Mouse (Mus musculus): ENCODE results near the gene Sec22c. TPM values are rescaled to one million over a fixed set of nuclear protein-coding genes. Genes with fewer than 3 reads are reported as not detected.

Sec22c gene
- polyA plus RNA-seq, 1 experiment from 2014 or later: 21.3 TPM

DNA sequence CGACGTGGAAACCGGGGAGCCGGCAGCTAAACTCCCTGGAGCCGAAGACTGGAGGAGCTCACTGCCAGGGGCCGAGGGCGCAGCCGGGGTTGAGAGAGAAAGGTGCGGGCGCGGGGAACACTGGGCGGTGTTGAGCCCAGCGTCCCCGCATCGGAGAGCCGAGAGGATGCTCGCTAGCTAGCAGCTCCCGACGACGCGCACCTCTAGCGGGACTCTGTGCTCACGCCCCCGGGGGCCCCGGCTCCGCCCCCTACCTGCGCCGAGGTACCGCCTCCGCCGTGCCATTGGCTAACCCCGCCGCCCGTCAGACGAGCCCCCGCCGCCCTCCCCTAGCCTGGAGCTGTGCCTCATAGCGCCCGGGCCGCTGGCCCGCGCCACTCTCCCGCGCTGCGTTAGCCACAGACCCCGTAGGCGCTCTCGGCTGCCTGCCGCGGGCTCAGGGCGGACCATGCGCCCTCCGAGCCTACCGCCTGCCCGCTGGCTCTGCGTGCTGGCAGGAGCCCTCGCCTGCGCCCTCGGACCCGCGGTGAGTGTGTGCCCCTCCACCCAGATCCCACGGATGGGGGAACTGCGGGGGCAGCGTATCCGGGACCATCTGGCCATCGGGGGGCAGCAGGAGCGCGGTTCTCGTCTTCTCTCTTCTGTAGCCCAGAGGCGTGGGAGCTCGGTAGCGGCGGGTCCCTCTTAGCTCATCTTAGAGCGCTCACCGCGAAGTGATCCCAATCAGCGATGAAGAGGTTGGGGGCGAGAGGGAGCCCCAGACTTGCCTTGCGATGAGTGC lies 62.7 kb downstream of the Sec22c start, which contains the start of gene Vipr1:
Gene Vipr1, plus strand, starts transcription at position 316 of the 781 bp plus-strand sequence.
- Histone ChIP-seq H3K9ac (replicated peaks) (peak within 1 kb of the TSS; percentile 55), H3K36me3 (no peaks in the 10 kb centered on the region), H3K4me1 (peaks cover 27% of the 10 kb centered on the region), H3K4me2 (peak within 1 kb of the TSS; percentile 97), H3K27me3 (replicated peaks) (peaks cover 51% of the 10 kb centered on the region), H3K9me3 (replicated peaks) (no peaks in the 10 kb centered on the region), H3K4me3 (replicated peaks) (peak within 1 kb of the TSS; percentile 58), H3K27ac (replicated peaks) (no peak within 1 kb of the TSS)
- ATAC-seq (ENCODE audit: low FRiP score): peak; percentile 90
- WGBS: under 1% methylated on average over 73 of the region's 79 CpGs

DNA sequence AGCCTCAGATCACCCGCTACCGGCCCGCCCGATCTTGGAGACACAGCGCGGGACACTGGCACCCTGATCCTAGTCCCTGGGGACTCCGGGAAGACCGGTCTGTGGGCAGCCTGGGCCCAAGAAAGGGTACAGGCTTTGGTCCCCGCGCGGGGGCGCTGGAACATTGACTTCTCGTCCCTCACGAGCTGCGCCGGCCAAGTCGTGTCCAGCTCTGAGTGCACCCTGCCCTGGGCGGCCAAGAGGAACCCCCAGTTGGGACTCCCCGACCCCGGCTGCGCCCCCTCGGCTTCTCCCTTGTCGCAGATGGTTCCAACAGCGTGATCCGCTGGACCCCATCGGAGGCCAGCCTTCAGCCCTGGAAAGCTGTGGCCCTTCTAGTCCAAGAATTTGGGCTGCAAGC lies 63.3 kb downstream of the Sec22c start, which contains the start of gene Lyzl4:
Gene Lyzl4, minus strand, starts transcription at position 96 of the 400 bp plus-strand sequence.
- no peaks in the 10 kb centered on the region for H3K36me3 ChIP-seq
- H3K9me3 ChIP-seq (replicated peaks): no peaks in the 10 kb centered on the region
- 1% methylated on average over 26 of the region's 26 CpGs for WGBS
- H3K27ac ChIP-seq (replicated peaks): no peak within 1 kb of the TSS
- peak within 1 kb of the TSS; percentile 58 for H3K4me3 ChIP-seq (replicated peaks)
- H3K9ac ChIP-seq (replicated peaks): peak within 1 kb of the TSS; percentile 55
- H3K27me3 ChIP-seq (replicated peaks): peaks cover 51% of the 10 kb centered on the region
- H3K4me1 ChIP-seq: peaks cover 27% of the 10 kb centered on the region
- ATAC-seq (ENCODE audit: low FRiP score): peak; percentile 72
- peak within 1 kb of the TSS; percentile 97 for H3K4me2 ChIP-seq

DNA sequence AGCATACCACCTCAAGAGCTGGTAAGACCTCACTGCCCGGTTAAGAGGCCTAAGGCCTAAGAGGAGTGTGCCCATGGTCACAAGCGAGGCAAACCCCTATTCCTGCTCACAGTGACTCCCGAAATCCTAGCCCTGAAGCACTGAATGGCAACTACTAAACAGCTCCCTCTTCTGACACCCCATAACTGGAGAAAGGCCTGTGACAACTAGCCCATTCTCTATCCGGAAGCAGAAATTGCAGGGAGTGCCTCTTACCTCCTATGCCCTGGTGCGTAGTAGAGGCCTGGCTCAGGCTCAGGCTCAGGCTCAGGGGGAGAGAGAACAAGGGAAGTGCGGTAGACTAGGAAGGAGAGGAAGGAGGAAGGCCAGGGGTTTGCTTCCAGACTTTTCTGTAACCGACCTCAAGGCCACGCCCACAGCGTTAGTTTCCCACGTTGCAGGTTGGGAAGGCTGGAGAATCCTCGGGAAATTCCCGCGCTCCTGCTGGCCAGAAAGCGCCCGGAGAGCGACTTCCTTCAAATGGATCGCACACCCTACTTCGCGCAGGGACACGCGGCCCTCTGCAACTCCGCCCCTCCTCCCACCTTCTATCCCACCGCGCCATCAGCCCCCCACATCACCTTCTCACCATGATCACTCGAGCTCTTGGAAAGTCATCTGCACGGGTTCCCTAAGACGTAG lies 63.9 kb downstream of the Sec22c start:
- no peaks in the 10 kb centered on the region for H3K36me3 ChIP-seq
- ATAC-seq (ENCODE audit: low FRiP score): peak; percentile 11; the same call in 1 of the 2 replicates
- peaks cover 51% of the 10 kb centered on the region for H3K27me3 ChIP-seq (replicated peaks)
- 12% methylated on average over 27 of the region's 27 CpGs for WGBS
- peak overlapping the region; percentile 58 for H3K4me3 ChIP-seq (replicated peaks)
- no peaks in the 10 kb centered on the region for H3K9me3 ChIP-seq (replicated peaks)
- no peak overlapping the region for H3K27ac ChIP-seq (replicated peaks)
- H3K4me2 ChIP-seq: peak overlapping the region; percentile 97
- H3K4me1 ChIP-seq: peaks cover 27% of the 10 kb centered on the region
- H3K9ac ChIP-seq (replicated peaks): peak overlapping the region; percentile 55; the same call in 1 of the 2 replicates

GRCm38 (mm10) chr9:121639790-121640189 lies 65.5 kb downstream of the Sec22c start:
- H3K9ac ChIP-seq (replicated peaks): no peak overlapping the region
- H3K4me2 ChIP-seq: no peak overlapping the region
- no peaks in the 10 kb centered on the region for H3K9me3 ChIP-seq (replicated peaks)
- no peak for ATAC-seq (ENCODE audit: low FRiP score)
- WGBS: 52% methylated on average over 16 of the region's 16 CpGs
- peaks cover 51% of the 10 kb centered on the region for H3K27me3 ChIP-seq (replicated peaks)
- H3K36me3 ChIP-seq: no peaks in the 10 kb centered on the region
- H3K27ac ChIP-seq (replicated peaks): no peak overlapping the region
- H3K4me1 ChIP-seq: peaks cover 27% of the 10 kb centered on the region
- H3K4me3 ChIP-seq (replicated peaks): no peak overlapping the region; the same call in 1 of the 2 replicates

DNA sequence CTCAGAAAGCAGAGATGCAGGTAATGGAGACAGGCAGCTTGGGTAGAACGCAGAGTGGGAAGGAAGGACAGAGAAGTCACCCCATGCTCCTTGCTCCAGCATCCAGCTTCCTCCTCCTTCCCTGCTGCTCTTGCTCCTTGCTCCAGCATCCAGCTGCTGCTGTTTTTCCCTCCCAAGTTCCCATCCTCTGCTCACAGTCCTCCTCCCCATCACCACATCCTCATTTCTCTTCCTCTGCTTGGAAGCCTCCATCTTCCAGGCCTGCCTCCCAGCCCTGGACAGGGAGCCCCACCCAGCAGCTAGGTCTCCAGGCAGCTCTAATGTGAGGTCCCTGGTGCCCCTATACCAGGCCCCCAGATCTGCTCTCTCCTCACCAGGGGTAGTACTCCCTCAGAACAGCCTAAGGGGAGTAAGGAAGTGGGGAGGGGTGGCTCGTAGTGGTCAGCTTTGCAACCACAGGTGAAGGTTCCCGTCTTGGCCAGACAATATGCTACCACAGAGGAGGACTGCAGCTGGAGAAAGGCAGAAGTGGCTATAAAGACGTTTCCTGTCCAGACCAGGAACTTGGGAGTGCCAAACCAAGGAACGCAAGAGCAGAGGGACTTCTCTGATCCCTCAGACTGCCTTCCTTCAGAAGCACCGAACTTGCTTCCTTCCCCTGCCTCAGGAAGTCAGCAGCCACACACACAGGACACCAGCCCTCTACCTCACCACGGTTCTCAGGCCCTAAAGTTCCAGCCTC lies 69.3 kb downstream of the Sec22c start:
- no peaks in the 10 kb centered on the region for H3K36me3 ChIP-seq
- ATAC-seq (ENCODE audit: low FRiP score): no peak
- 55% methylated on average over 7 of the region's 7 CpGs for WGBS
- H3K9ac ChIP-seq (replicated peaks): no peak overlapping the region
- peaks cover 5% of the 10 kb centered on the region for H3K4me1 ChIP-seq
- no peaks in the 10 kb centered on the region for H3K9me3 ChIP-seq (replicated peaks)
- peaks cover 15% of the 10 kb centered on the region for H3K27me3 ChIP-seq (replicated peaks)
- no peak overlapping the region for H3K4me3 ChIP-seq (replicated peaks)
- H3K4me2 ChIP-seq: no peak overlapping the region
- H3K27ac ChIP-seq (replicated peaks): no peak overlapping the region

DNA sequence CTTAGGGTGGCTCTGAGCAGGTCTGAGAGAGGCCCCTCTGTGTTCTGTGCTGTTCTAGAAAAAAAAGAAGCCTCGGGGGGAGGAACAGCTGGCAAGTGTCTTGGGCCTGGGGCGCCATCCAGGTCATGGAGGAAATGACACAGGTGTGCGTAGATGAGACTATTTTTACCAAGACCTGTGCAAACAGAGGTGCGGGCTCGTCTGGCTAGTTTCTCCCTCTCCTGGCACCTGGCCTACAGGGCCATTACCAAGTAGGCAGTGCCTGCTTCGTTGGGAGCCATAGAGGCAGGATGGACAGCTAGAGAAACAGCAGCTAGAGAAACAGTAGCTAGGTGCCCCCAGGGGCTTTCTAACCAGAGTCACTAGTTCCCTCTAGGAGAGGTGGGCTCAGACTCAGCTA lies 72.0 kb downstream of the Sec22c start:
- no peak for ATAC-seq (ENCODE audit: low FRiP score)
- Histone ChIP-seq H3K27ac (replicated peaks) (no peak overlapping the region), H3K36me3 (no peaks in the 10 kb centered on the region), H3K27me3 (replicated peaks) (no peaks in the 10 kb centered on the region), H3K4me2 (no peak overlapping the region), H3K4me1 (no peaks in the 10 kb centered on the region), H3K4me3 (replicated peaks) (no peak overlapping the region), H3K9me3 (replicated peaks) (no peaks in the 10 kb centered on the region), H3K9ac (replicated peaks) (no peak overlapping the region)
- WGBS: 86% methylated on average over 6 of the region's 6 CpGs

DNA sequence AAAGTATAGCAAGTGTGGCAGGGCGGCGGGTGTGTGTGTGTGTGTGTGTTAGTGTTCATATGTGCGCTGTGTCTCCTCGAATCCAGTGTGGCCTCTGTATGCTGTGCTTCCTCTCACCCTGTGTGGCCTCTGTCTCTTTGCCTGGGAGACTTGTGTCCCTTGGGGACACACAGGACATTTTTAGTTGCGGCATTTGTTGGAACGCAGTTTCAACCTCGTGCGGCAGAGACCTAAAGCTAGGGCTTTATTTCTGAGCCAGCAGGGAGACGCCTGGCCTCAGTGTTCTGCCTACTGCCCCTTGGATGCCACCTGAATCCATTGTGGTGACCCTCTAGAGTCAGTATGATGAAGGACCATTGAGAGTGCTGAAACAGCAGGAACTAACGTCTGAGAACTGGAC lies 72.4 kb downstream of the Sec22c start:
- ATAC-seq (ENCODE audit: low FRiP score): no peak
- Histone ChIP-seq H3K4me2 (no peak overlapping the region), H3K9ac (replicated peaks) (no peak overlapping the region), H3K36me3 (no peaks in the 10 kb centered on the region), H3K27me3 (replicated peaks) (no peaks in the 10 kb centered on the region), H3K4me3 (replicated peaks) (no peak overlapping the region), H3K9me3 (replicated peaks) (no peaks in the 10 kb centered on the region), H3K27ac (replicated peaks) (no peak overlapping the region), H3K4me1 (no peaks in the 10 kb centered on the region)
- 91% methylated on average over 10 of the region's 10 CpGs for WGBS

DNA sequence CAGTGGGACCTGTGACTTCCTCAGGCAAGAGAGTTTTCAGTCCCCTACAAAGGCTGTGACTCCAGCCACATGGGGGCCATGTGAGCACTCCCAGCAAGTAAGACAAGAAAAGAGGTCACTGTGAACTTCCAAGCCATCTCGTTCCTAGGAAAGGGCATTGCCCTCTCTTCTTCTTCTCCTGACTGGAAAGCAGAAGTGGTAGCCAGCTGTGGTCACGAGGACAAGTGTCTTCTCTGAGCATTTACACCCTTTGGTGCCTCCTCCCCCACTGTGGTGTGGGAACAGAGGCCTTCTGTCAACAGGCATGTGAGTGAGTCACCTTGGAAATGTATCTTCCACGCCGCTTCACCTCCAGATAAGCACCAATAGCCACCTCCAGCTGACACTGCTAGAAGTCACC lies 73.3 kb downstream of the Sec22c start:
- no peaks in the 10 kb centered on the region for H3K27me3 ChIP-seq (replicated peaks)
- no peaks in the 10 kb centered on the region for H3K36me3 ChIP-seq
- no peak overlapping the region for H3K9ac ChIP-seq (replicated peaks)
- 80% methylated on average over 4 of the region's 4 CpGs for WGBS
- H3K4me3 ChIP-seq (replicated peaks): no peak overlapping the region
- no peaks in the 10 kb centered on the region for H3K4me1 ChIP-seq
- no peak overlapping the region for H3K27ac ChIP-seq (replicated peaks)
- no peaks in the 10 kb centered on the region for H3K9me3 ChIP-seq (replicated peaks)
- no peak overlapping the region for H3K4me2 ChIP-seq
- ATAC-seq (ENCODE audit: low FRiP score): no peak

- Histone ChIP-seq H3K9ac (replicated peaks) (no peak overlapping the region), H3K9me3 (replicated peaks) (no peaks in the 10 kb centered on the region), H3K4me1 (no peaks in the 10 kb centered on the region), H3K4me3 (replicated peaks) (no peak overlapping the region), H3K27ac (replicated peaks) (no peak overlapping the region), H3K4me2 (no peak overlapping the region), H3K36me3 (no peaks in the 10 kb centered on the region), H3K27me3 (replicated peaks) (no peaks in the 10 kb centered on the region)
- WGBS: 85% methylated on average over 1 of the region's 1 CpGs
- ATAC-seq (ENCODE audit: low FRiP score): no peak
Measured at GRCm38 (mm10) chr9:121630627-121631026, 74.7 kb downstream of the Sec22c start.
